Mouse (Mus musculus) lung, embryonic 16.5 days (tissue): Measurements from ENCODE around the gene Gins2. TPM values are rescaled to one million over a fixed set of nuclear protein-coding genes. Genes with fewer than 3 reads are reported as not detected.

ENCODE experiments used
- ATAC-seq: fragments of 200-750 bp; cut with Nextera tagmentation; 2 replicates; pipeline ENCODE4 v1.8.0; 2017; ENCODE audit warnings: low read depth, mild to moderate bottlenecking, moderate library complexity
- H3K27ac ChIP-seq: fragments of 300-500 bp; sonication (generic); 2 replicates; pipeline ENCODE4 v1.5.1; 2014; ENCODE audit warnings: mild to moderate bottlenecking, control low read depth, low read length
- H3K27me3 ChIP-seq: fragments of 300-500 bp; sonication (generic); 2 replicates; pipeline ENCODE4 v1.6.1; 2014; ENCODE audit warnings: low read depth, low read length, mixed read lengths; ENCODE audit not compliant: control insufficient read depth, insufficient read depth
- H3K36me3 ChIP-seq: fragments of 300-500 bp; sonication (generic); 2 replicates; pipeline ENCODE4 v1.6.1; 2014; ENCODE audit warnings: low read length; ENCODE audit not compliant: control insufficient read depth, insufficient read depth
- H3K4me1 ChIP-seq: fragments of 300-500 bp; sonication (generic); replicated peaks from 2 replicates; pipeline ENCODE4 v1.6.1; 2014; ENCODE audit warnings: low read length, mixed read lengths; ENCODE audit not compliant: control insufficient read depth, insufficient read depth
- H3K4me2 ChIP-seq: fragments of 300-500 bp; sonication (generic); 2 replicates; pipeline ENCODE4 v1.6.1; 2014; ENCODE audit warnings: low read depth, low read length, control low read depth
- H3K4me3 ChIP-seq: fragments of 300-500 bp; sonication (generic); 2 replicates; pipeline ENCODE4 v1.5.1; 2014; ENCODE audit warnings: mild to moderate bottlenecking, low read length, control low read depth
- H3K9ac ChIP-seq: fragments of 300-500 bp; sonication (generic); 2 replicates; pipeline ENCODE4 v1.6.1; 2014; ENCODE audit warnings: low read length, control low read depth
- H3K9me3 ChIP-seq: fragments of 300-500 bp; sonication (generic); 2 replicates; pipeline ENCODE4 v1.6.1; 2016; ENCODE audit warnings: low read length; ENCODE audit not compliant: control insufficient read depth
- WGBS: fragments of 180-500 bp; shearing (Covaris S2); extraction: QIAGEN DNeasy Blood & Tissue Kit; methylation state at CpG from one replicate; pipeline ENCODE4 v1.1.7; 2014; 5-methylcytosine and 5-hydroxymethylcytosine counted together
- polyA plus RNA-seq: library from polyadenylated mRNA; unstranded; fragments of >200 nt; fragmentation: Nextera tagmentation; extraction: Ambion mirVana; gene quantifications from 2 replicates; pipeline ENCODE4 v1.2.1, GENCODE M21; 2015

The Gins2 gene
- polyA plus RNA-seq, 1 experiment from 2014 or later, result 99.5 TPM

GRCm38 (mm10) chr8:120610824-120611223 is 21.7 kb upstream of the Gins2 start:
- Histone ChIP-seq H3K4me2 (no peak overlapping the region), H3K27me3 (no peaks in the 10 kb centered on the region), H3K9me3 (no peaks in the 10 kb centered on the region), H3K4me3 (no peak overlapping the region), H3K9ac (no peak overlapping the region), H3K4me1 (0 out of 2 replicates have a peak, but pooled peaks cover 3% of the 10 kb centered on the region), H3K27ac (no peak overlapping the region), H3K36me3 (no peaks in the 10 kb centered on the region)
- no peak for ATAC-seq
- WGBS, result 83% methylated on average over 6 of the region's 6 CpGs

DNA sequence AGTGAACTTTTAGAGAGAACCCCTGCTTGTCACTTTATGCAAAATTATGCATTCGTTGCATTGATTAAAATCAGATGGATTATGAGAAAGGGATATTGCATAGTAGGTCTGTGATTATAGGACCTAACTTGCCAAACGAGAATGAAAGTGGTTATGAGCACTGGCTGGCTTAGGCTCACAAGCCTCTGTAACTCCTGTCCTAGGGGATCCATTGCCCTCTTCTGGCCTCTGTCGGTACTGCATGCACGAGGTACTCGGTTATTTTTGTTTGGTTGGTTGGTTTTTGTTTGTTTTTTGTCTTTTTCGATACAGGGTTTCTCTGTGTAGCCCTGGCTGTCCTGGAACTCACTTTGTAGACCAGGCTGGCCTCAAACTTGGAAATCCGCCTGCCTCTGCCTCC is 18.8 kb upstream of the Gins2 start:
- 0 out of 2 replicates have a peak, but pooled peaks cover 3% of the 10 kb centered on the region for H3K4me1 ChIP-seq
- H3K36me3 ChIP-seq, result no peaks in the 10 kb centered on the region
- H3K27me3 ChIP-seq, result no peaks in the 10 kb centered on the region
- no peak overlapping the region for H3K4me2 ChIP-seq
- H3K9me3 ChIP-seq, result no peaks in the 10 kb centered on the region
- WGBS, result 9% methylated on average over 7 of the region's 7 CpGs
- H3K9ac ChIP-seq, result no peak overlapping the region
- no peak overlapping the region for H3K4me3 ChIP-seq
- ATAC-seq, result peak; percentile 60; the same call in 1 of the 2 replicates
- H3K27ac ChIP-seq, result no peak overlapping the region

DNA sequence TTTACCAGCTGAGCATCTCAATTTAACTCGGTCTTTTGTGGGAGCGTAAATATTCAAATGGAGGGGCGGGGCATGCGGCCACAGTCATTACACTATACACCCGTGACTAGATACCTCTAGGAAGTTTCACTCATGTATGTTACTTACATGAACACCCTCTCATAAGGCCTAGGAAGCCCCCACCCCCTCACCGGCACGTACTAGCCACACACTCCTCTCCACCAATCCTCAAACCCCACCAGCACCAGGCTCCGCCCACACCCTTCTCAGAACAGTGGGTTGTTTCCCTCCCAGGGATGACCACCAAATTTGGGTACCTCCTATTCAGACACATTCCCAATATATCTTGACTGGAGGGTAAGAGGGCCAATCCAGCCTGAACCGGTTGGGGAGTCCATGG is 18.4 kb upstream of the Gins2 start:
- no peaks in the 10 kb centered on the region for H3K27me3 ChIP-seq
- H3K4me3 ChIP-seq, result no peak overlapping the region
- no peak overlapping the region for H3K4me2 ChIP-seq
- H3K4me1 ChIP-seq, result 0 out of 2 replicates have a peak, but pooled peaks cover 3% of the 10 kb centered on the region
- H3K36me3 ChIP-seq, result no peaks in the 10 kb centered on the region
- WGBS, result 80% methylated on average over 9 of the region's 9 CpGs
- no peak overlapping the region for H3K27ac ChIP-seq
- ATAC-seq, result 0 out of 2 replicates have a peak, but pooled peaks have one; percentile 22
- no peaks in the 10 kb centered on the region for H3K9me3 ChIP-seq
- H3K9ac ChIP-seq, result no peak overlapping the region

- no peak overlapping the region for H3K27ac ChIP-seq
Measured at GRCm38 (mm10) chr8:120602672-120603071, 13.6 kb upstream of the Gins2 start.

GRCm38 (mm10) chr8:120599504-120599903 is 10.4 kb upstream of the Gins2 start:
- no peaks in the 10 kb centered on the region for H3K36me3 ChIP-seq
- H3K27me3 ChIP-seq, result no peaks in the 10 kb centered on the region
- no peak overlapping the region for H3K9ac ChIP-seq
- H3K4me2 ChIP-seq, result no peak overlapping the region
- H3K27ac ChIP-seq, result no peak overlapping the region
- 48% methylated on average over 7 of the region's 7 CpGs for WGBS
- peaks cover 7% of the 10 kb centered on the region for H3K4me1 ChIP-seq
- peak; percentile 24; the same call in 1 of the 2 replicates for ATAC-seq
- 0 out of 2 replicates have a peak, but pooled peaks cover 2% of the 10 kb centered on the region for H3K9me3 ChIP-seq
- H3K4me3 ChIP-seq, result no peak overlapping the region

More at GRCm38 (mm10) chr8:120602672-120603071, 13.6 kb upstream of the Gins2 start:
- H3K9ac ChIP-seq, result no peak overlapping the region
- no peak overlapping the region for H3K4me2 ChIP-seq
- ATAC-seq, result no peak; the same call in 1 of the 2 replicates
- no peaks in the 10 kb centered on the region for H3K27me3 ChIP-seq
- H3K4me1 ChIP-seq, result peaks cover 9% of the 10 kb centered on the region
- H3K4me3 ChIP-seq, result no peak overlapping the region
- H3K9me3 ChIP-seq, result no peaks in the 10 kb centered on the region
- no peaks in the 10 kb centered on the region for H3K36me3 ChIP-seq
- WGBS, result 24% methylated on average over 6 of the region's 6 CpGs

DNA sequence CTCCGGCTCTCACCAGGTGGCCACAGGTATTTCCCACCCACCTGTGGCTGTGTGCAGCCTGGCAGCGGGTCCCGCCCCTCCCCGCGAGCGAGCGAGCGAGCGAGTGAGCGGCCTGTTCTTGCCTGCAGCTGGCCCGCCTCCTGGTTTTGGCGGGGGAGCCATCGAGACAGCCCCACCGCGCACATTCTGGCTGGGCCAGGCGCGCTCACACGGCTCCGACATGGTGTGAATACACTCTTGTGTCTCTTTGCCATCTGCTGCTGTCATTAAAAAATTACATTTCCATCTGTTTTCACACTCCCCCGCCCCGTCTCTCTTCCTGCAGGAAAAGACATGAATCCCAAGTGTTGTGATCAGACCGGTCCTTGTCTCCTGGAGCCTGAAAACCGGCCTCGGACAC is 9.5 kb upstream of the Gins2 start:
- peak; percentile 69 for ATAC-seq
- peak overlapping the region; percentile 13 for H3K4me3 ChIP-seq
- 18% methylated on average over 24 of the region's 24 CpGs for WGBS

GRCm38 (mm10) chr8:120595963-120596362 is 6.9 kb upstream of the Gins2 start:
- 12% methylated on average over 5 of the region's 5 CpGs for WGBS
- H3K27ac ChIP-seq, result no peak overlapping the region
- ATAC-seq, result no peak
- no peak overlapping the region for H3K4me2 ChIP-seq
- H3K9ac ChIP-seq, result no peak overlapping the region
- peaks cover 7% of the 10 kb centered on the region for H3K4me1 ChIP-seq
- H3K36me3 ChIP-seq, result no peaks in the 10 kb centered on the region
- 0 out of 2 replicates have a peak, but pooled peaks cover 2% of the 10 kb centered on the region for H3K9me3 ChIP-seq
- no peak overlapping the region for H3K4me3 ChIP-seq
- H3K27me3 ChIP-seq, result no peaks in the 10 kb centered on the region

More for the DNA sequence above, 9.5 kb upstream of the Gins2 start:
- Histone ChIP-seq H3K4me2 (peak overlapping the region; percentile 51), H3K27me3 (no peaks in the 10 kb centered on the region), H3K9me3 (0 out of 2 replicates have a peak, but pooled peaks cover 2% of the 10 kb centered on the region), H3K27ac (no peak overlapping the region), H3K36me3 (no peaks in the 10 kb centered on the region), H3K9ac (peak overlapping the region; percentile 49), H3K4me1 (peaks cover 7% of the 10 kb centered on the region)

DNA sequence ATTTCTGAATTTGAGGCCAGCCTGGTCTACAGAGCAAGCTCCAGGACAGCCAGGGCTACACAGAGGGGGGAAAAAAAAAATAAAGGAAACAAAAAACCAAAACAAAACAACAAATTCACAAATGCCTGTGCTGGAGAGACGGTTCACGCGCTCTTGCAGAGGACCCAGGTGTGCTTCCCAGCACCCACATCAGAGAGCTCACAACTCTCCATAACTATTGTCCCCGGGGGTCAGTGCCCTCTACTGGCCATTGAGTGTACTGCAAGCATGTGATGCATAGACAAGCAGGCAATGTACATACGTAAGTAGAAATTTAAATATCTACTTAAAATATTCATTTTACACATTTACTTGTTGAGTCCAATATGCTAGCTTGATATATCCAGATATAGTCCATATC is 5.5 kb upstream of the Gins2 start:
- no peak for ATAC-seq
- Histone ChIP-seq H3K27ac (no peak overlapping the region), H3K9me3 (0 out of 2 replicates have a peak, but pooled peaks cover 2% of the 10 kb centered on the region), H3K27me3 (no peaks in the 10 kb centered on the region), H3K4me3 (no peak overlapping the region), H3K4me2 (no peak overlapping the region), H3K36me3 (no peaks in the 10 kb centered on the region), H3K4me1 (peaks cover 12% of the 10 kb centered on the region), H3K9ac (no peak overlapping the region)
- 91% methylated on average over 5 of the region's 5 CpGs for WGBS

DNA sequence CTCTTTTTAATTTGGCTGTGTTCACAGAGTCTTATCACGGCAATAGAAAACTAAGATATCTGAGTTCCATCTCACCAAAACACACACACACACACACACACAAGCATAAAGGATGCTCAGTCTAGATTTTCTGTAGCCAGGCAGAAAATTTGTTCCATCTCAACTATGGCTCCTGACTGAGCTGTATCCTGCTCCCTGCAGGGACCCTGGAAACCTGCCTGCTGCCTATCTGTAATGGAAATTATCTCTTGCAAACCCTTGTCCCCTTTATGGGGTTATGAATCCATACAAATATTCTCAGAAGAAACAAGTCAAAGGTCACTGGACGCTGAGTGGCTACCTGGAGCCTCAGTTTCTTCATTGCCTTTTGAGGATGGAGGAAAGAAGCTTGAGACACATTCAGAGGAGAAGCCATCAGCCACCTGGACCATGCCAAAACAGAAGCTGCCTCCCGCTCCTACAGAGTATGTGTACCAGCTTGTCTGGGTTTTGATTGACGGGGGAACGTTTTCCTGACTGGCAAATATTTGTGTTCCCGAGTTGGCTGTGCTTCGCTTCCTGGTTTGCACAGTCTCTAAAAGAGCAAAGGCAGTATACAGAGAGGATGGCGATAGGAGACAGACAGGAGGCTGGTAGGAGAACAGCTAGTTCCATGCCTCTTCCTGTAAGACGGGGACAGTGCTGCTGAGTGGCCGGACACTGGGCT is 2.6 kb upstream of the Gins2 start:
- Histone ChIP-seq H3K27me3 (no peaks in the 10 kb centered on the region), H3K9me3 (0 out of 2 replicates have a peak, but pooled peaks cover 2% of the 10 kb centered on the region), H3K4me3 (no peak overlapping the region), H3K4me1 (peaks cover 12% of the 10 kb centered on the region; the same call in 1 of the 2 replicates), H3K36me3 (no peaks in the 10 kb centered on the region), H3K9ac (no peak overlapping the region), H3K4me2 (no peak overlapping the region), H3K27ac (no peak overlapping the region)
- 33% methylated on average over 10 of the region's 10 CpGs for WGBS
- no peak for ATAC-seq
